Mouse (Mus musculus) stomach, embryonic 16.5 days (tissue): ENCODE results near the gene Abcb11. TPM values are rescaled to one million over a fixed set of nuclear protein-coding genes. Genes with fewer than 3 reads are reported as not detected.

Source experiments
- ATAC-seq: fragments of 200-750 bp; cut with Nextera tagmentation; 2 replicates; pipeline ENCODE4 v1.8.0; 2017; ENCODE audit warnings: moderate number of reproducible peaks, moderate TSS enrichment; ENCODE audit not compliant: insufficient read depth, low FRiP score
- H3K27ac ChIP-seq: fragments of 300-500 bp; sonication (generic); 2 replicates; pipeline ENCODE4 v1.5.1; 2014; ENCODE audit warnings: low read length
- H3K27me3 ChIP-seq: fragments of 300-500 bp; sonication (generic); 2 replicates; pipeline ENCODE4 v1.6.1; 2014; ENCODE audit warnings: low read length, control low read depth, mixed read lengths; ENCODE audit not compliant: control insufficient read depth, insufficient read depth
- H3K36me3 ChIP-seq: fragments of 300-500 bp; sonication (generic); 2 replicates; pipeline ENCODE4 v1.6.1; 2014; ENCODE audit warnings: low read length; ENCODE audit not compliant: control insufficient read depth, insufficient read depth
- H3K4me1 ChIP-seq: fragments of 300-500 bp; sonication (generic); 2 replicates; pipeline ENCODE4 v1.6.1; 2014; ENCODE audit warnings: low read length, control low read depth, mixed read lengths; ENCODE audit not compliant: control insufficient read depth, insufficient read depth
- H3K4me2 ChIP-seq: fragments of 300-500 bp; sonication (generic); 2 replicates; pipeline ENCODE4 v1.6.1; 2014; ENCODE audit warnings: low read depth, low read length, mixed read lengths
- H3K4me3 ChIP-seq: fragments of 300-500 bp; sonication (generic); replicated peaks from 2 replicates; pipeline ENCODE4 v1.5.1; 2014; ENCODE audit warnings: mild to moderate bottlenecking, low read length
- H3K9ac ChIP-seq: fragments of 300-500 bp; sonication (generic); 2 replicates; pipeline ENCODE4 v1.6.1; 2014; ENCODE audit warnings: low read length
- H3K9me3 ChIP-seq: fragments of 300-500 bp; sonication (generic); replicated peaks from 2 replicates; pipeline ENCODE4 v1.6.1; 2016; ENCODE audit warnings: low read length, control low read depth; ENCODE audit not compliant: control insufficient read depth
- WGBS: fragments of 180-500 bp; shearing (Covaris S2); extraction: QIAGEN DNeasy Blood & Tissue Kit; methylation state at CpG from one replicate; pipeline ENCODE4 v1.1.7; 2014; 5-methylcytosine and 5-hydroxymethylcytosine counted together
- polyA plus RNA-seq: library from polyadenylated mRNA; unstranded; fragments of >200 nt; fragmentation: Nextera tagmentation; extraction: Ambion mirVana; gene quantifications from 2 replicates; pipeline ENCODE4 v1.2.1, GENCODE M21; 2015

The Abcb11 gene
- polyA plus RNA-seq, 1 experiment from 2014 or later: 1.1 TPM

GRCm38 (mm10) chr2:69212652-69213051 lies 129.8 kb downstream of the Abcb11 start:
- Histone ChIP-seq H3K9ac (no peak overlapping the region), H3K4me1 (no peaks in the 10 kb centered on the region), H3K4me3 (no peak overlapping the region), H3K27ac (no peak overlapping the region), H3K27me3 (no peaks in the 10 kb centered on the region), H3K36me3 (no peaks in the 10 kb centered on the region), H3K9me3 (no peaks in the 10 kb centered on the region), H3K4me2 (no peak overlapping the region)
- WGBS: 71% methylated on average over 10 of the region's 10 CpGs
- ATAC-seq: no peak

GRCm38 (mm10) chr2:69210773-69211172 lies 131.6 kb downstream of the Abcb11 start, which contains the start of gene G6pc2:
Gene G6pc2, plus strand, starts transcription at chr2:69211073.
- WGBS: 75% methylated on average over 7 of the region's 7 CpGs
- Histone ChIP-seq H3K9me3 (no peaks in the 10 kb centered on the region), H3K4me2 (no peak within 1 kb of the TSS), H3K4me3 (no peak within 1 kb of the TSS), H3K9ac (no peak within 1 kb of the TSS), H3K4me1 (0 out of 2 replicates have a peak, but pooled peaks cover 2% of the 10 kb centered on the region), H3K27me3 (no peaks in the 10 kb centered on the region), H3K36me3 (no peaks in the 10 kb centered on the region), H3K27ac (no peak within 1 kb of the TSS)
- no peak for ATAC-seq

- Histone ChIP-seq H3K9me3 (no peaks in the 10 kb centered on the region), H3K4me3 (no peak overlapping the region), H3K27me3 (no peaks in the 10 kb centered on the region), H3K27ac (no peak overlapping the region), H3K4me1 (0 out of 2 replicates have a peak, but pooled peaks cover 2% of the 10 kb centered on the region), H3K4me2 (no peak overlapping the region), H3K9ac (no peak overlapping the region), H3K36me3 (no peaks in the 10 kb centered on the region)
- ATAC-seq: no peak
- 93% methylated on average over 3 of the region's 3 CpGs for WGBS
These were observed 132.7 kb downstream of the Abcb11 start for GRCm38 (mm10) chr2:69209684-69210083.

GRCm38 (mm10) chr2:69206523-69206922 lies 135.9 kb downstream of the Abcb11 start:
- no peak overlapping the region for H3K27ac ChIP-seq
- H3K4me1 ChIP-seq: peaks cover 5% of the 10 kb centered on the region; the same call in 1 of the 2 replicates
- H3K4me2 ChIP-seq: peak overlapping the region; percentile 49
- H3K4me3 ChIP-seq: peak overlapping the region; percentile 96
- no peaks in the 10 kb centered on the region for H3K27me3 ChIP-seq
- H3K9ac ChIP-seq: peak overlapping the region; percentile 31; the same call in 1 of the 2 replicates
- no peaks in the 10 kb centered on the region for H3K9me3 ChIP-seq
- WGBS: 14% methylated on average over 7 of the region's 7 CpGs
- ATAC-seq: no peak
- H3K36me3 ChIP-seq: peaks cover 7% of the 10 kb centered on the region; the same call in 1 of the 2 replicates

GRCm38 (mm10) chr2:69205791-69206351 lies 136.5 kb downstream of the Abcb11 start, which contains the start of gene Spc25:
Gene Spc25, minus strand, starts transcription at chr2:69206194.
- H3K4me3 ChIP-seq: peak within 1 kb of the TSS; percentile 96
- H3K27ac ChIP-seq: peak within 1 kb of the TSS; percentile 84
- peak within 1 kb of the TSS; percentile 55 for H3K4me2 ChIP-seq
- H3K9ac ChIP-seq: peak within 1 kb of the TSS; percentile 88
- under 1% methylated on average over 46 of the region's 46 CpGs for WGBS
- peak; percentile 99 for ATAC-seq
- H3K27me3 ChIP-seq: no peaks in the 10 kb centered on the region
- H3K4me1 ChIP-seq: peaks cover 5% of the 10 kb centered on the region; the same call in 1 of the 2 replicates
- no peaks in the 10 kb centered on the region for H3K9me3 ChIP-seq
- H3K36me3 ChIP-seq: peaks cover 11% of the 10 kb centered on the region; the same call in 1 of the 2 replicates

- 12% methylated on average over 6 of the region's 6 CpGs for WGBS
These were observed 137.2 kb downstream of the Abcb11 start for GRCm38 (mm10) chr2:69205185-69205584.

GRCm38 (mm10) chr2:69193555-69193954 lies 148.9 kb downstream of the Abcb11 start:
- Histone ChIP-seq H3K4me1 (no peaks in the 10 kb centered on the region), H3K27me3 (no peaks in the 10 kb centered on the region), H3K9me3 (no peaks in the 10 kb centered on the region), H3K9ac (no peak overlapping the region), H3K36me3 (peaks cover 22% of the 10 kb centered on the region), H3K4me2 (no peak overlapping the region), H3K27ac (no peak overlapping the region), H3K4me3 (no peak overlapping the region)
- WGBS: 78% methylated on average over 5 of the region's 5 CpGs
- no peak for ATAC-seq

More at GRCm38 (mm10) chr2:69205185-69205584, 137.2 kb downstream of the Abcb11 start:
- no peaks in the 10 kb centered on the region for H3K27me3 ChIP-seq
- peak overlapping the region; percentile 55 for H3K4me2 ChIP-seq
- H3K4me1 ChIP-seq: peaks cover 5% of the 10 kb centered on the region; the same call in 1 of the 2 replicates
- peak overlapping the region; percentile 96 for H3K4me3 ChIP-seq
- ATAC-seq: no peak
- peak overlapping the region; percentile 88 for H3K9ac ChIP-seq
- H3K36me3 ChIP-seq: peaks cover 11% of the 10 kb centered on the region; the same call in 1 of the 2 replicates
- no peaks in the 10 kb centered on the region for H3K9me3 ChIP-seq
- H3K27ac ChIP-seq: no peak overlapping the region

GRCm38 (mm10) chr2:69191059-69191458 lies 151.4 kb downstream of the Abcb11 start:
- Histone ChIP-seq H3K4me1 (no peaks in the 10 kb centered on the region), H3K27ac (no peak overlapping the region), H3K4me2 (no peak overlapping the region), H3K4me3 (no peak overlapping the region), H3K9ac (no peak overlapping the region), H3K27me3 (no peaks in the 10 kb centered on the region), H3K36me3 (peaks cover 17% of the 10 kb centered on the region), H3K9me3 (no peaks in the 10 kb centered on the region)
- ATAC-seq: no peak
- WGBS: 77% methylated on average over 5 of the region's 5 CpGs

GRCm38 (mm10) chr2:69189222-69189621 lies 153.2 kb downstream of the Abcb11 start:
- no peak overlapping the region for H3K27ac ChIP-seq
- no peaks in the 10 kb centered on the region for H3K4me1 ChIP-seq
- ATAC-seq: no peak
- H3K9me3 ChIP-seq: no peaks in the 10 kb centered on the region
- no peak overlapping the region for H3K9ac ChIP-seq
- peaks cover 13% of the 10 kb centered on the region for H3K36me3 ChIP-seq
- no peak overlapping the region for H3K4me3 ChIP-seq
- WGBS: 75% methylated on average over 4 of the region's 4 CpGs
- no peaks in the 10 kb centered on the region for H3K27me3 ChIP-seq
- no peak overlapping the region for H3K4me2 ChIP-seq
